Mouse (Mus musculus): ENCODE measurements at regions not wholly inside any gene's neighbourhood (a gene's known extent, or its start where the extent isn't known, plus 50 kb on each side); places are given as distances from the start of the nearest gene placed in this dataset.
"Not testable (repeated sequence)": the region's sequence is repeated elsewhere in the genome, so short reads cannot be mapped to it uniquely, and the experiment has no call there.

DNA sequence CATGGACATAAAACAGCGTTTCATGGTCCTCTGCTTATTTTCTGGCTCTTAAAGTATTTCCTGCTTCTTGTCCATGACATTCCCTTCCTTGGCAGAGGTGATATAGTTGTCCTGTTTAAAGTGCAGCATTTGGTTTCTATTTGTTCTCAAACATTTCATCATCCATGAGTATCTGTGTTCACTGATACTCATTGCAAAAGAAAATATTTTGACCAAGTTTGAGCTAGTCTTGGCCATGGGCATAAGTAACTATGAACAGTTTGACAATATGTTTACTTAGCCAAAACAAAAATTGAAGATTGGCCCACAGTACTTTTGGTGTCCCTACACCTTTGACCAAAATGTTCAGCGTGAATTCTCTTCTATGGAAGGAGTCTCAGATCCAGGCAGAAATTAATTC, 58.7 kb upstream of the 2310057J18Rik start:
- not testable (repeated sequence) for DNase-seq (ENCODE audit: low spot score in 2 of 2)

DNA sequence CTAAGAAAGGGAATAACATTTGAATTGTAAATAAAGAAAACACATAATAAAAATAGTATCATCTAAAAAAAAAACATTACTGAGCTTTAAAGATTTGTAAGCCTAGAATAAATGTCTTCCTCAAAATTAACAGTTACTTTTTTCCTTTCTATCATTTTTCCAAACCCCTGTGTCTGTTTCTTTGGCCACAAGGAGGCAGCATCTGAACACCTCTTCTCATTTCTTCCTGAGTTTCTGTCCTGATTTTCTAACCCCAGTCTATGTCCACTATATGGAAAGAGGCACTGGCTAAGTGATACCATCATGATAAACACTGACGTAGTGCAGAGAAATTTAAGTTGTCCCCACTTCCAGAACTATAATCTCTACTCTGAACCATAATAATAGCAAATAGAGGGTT, 55.8 kb upstream of the Soga3 start:
- peak in 1 of 2 experiments; percentile 21 for DNase-seq (ENCODE audit: low spot score in 2 of 2)
